Mouse (Mus musculus): ENCODE data around the gene Inka2.

DNA sequence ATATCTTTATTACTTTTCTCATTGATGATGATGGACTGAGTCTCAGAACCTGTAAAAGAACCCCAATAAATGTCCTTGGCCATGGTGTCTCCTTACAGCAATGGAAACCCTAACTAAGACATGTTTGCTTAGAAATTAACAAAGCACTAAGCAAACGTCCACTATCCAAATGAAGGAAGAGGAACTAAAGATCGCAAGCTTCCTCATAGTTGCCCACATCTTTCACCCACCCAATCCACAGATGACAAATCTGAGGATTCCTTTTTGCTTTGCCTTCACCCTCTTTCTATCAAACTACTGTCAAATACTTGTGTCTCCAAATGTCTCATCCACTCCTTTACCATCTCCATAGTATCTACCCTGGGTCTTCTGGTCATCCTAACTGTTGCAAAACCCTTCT lies 15.9 kb upstream of the Inka2 start:
- no peak for TF ChIP-seq CTCF (IDR thresholded peaks at IDR 0.05; ENCODE audit: borderline replicate concordance, extremely low read depth, insufficient read depth, insufficient read length)
- TF ChIP-seq POLR2A (IDR thresholded peaks at IDR 0.05; ENCODE audit: borderline replicate concordance, extremely low read depth, insufficient read depth, insufficient read length, poor library complexity, severe bottlenecking) = no peak

All from brain, embryonic 14.5 days (tissue).